Mouse (Mus musculus) intestine, postnatal 0 days (tissue): Measurements from ENCODE around the gene Nfat5. TPM values are rescaled to one million over a fixed set of nuclear protein-coding genes. Genes with fewer than 3 reads are reported as not detected.
A peak's percentile ranks its signal among the peaks of the same experiment; 100 is the strongest.

ENCODE experiments used
- ATAC-seq: fragments of 200-750 bp; cut with Nextera tagmentation; 2 replicates; pipeline ENCODE4 v1.8.0; 2017; ENCODE audit warnings: mild to moderate bottlenecking, moderate TSS enrichment, moderate library complexity
- H3K27ac ChIP-seq: fragments of 300-500 bp; sonication (generic); 2 replicates; pipeline ENCODE4 v1.5.1; 2014; ENCODE audit warnings: mild to moderate bottlenecking, low read depth, low read length, moderate library complexity
- H3K27me3 ChIP-seq: fragments of 300-500 bp; sonication (generic); replicated peaks from 2 replicates; pipeline ENCODE4 v1.6.1; 2014; ENCODE audit warnings: low read length, mixed read lengths; ENCODE audit not compliant: control insufficient read depth, insufficient read depth
- H3K36me3 ChIP-seq: fragments of 300-500 bp; sonication (generic); 2 replicates; pipeline ENCODE4 v1.6.1; 2014; ENCODE audit warnings: mild to moderate bottlenecking, moderate library complexity; ENCODE audit not compliant: control insufficient read depth, insufficient read depth
- H3K4me1 ChIP-seq: fragments of 300-500 bp; sonication (generic); replicated peaks from 2 replicates; pipeline ENCODE4 v1.6.1; 2014; ENCODE audit warnings: antibody characterized with exemption, low read length, mixed read lengths; ENCODE audit not compliant: control insufficient read depth, insufficient read depth
- H3K4me2 ChIP-seq: fragments of 300-500 bp; sonication (generic); replicated peaks from 2 replicates; pipeline ENCODE4 v1.6.1; 2014; ENCODE audit warnings: low read depth, mild to moderate bottlenecking, moderate library complexity
- H3K4me3 ChIP-seq: fragments of 300-500 bp; sonication (generic); 2 replicates; pipeline ENCODE4 v1.5.1; 2014; ENCODE audit warnings: low read depth, low read length
- H3K9ac ChIP-seq: fragments of 300-500 bp; sonication (generic); 2 replicates; pipeline ENCODE4 v1.6.1; 2014; ENCODE audit warnings: mild to moderate bottlenecking, low read depth, low read length
- H3K9me3 ChIP-seq: fragments of 300-500 bp; sonication (generic); 2 replicates; pipeline ENCODE4 v1.6.1; 2016; ENCODE audit warnings: mixed run types; ENCODE audit not compliant: control insufficient read depth
- CTCF ChIP-seq: sonication (generic); IDR thresholded peaks from 2 replicates; pipeline ENCODE4 v1.5.1; 2016; ENCODE audit warnings: low read depth, mild to moderate bottlenecking, control low read depth, antibody characterized with exemption, moderate library complexity
- WGBS: fragments of 180-500 bp; shearing (Covaris S2); extraction: QIAGEN DNeasy Blood & Tissue Kit; methylation state at CpG from one replicate; pipeline ENCODE4 v1.1.7; 2014; 5-methylcytosine and 5-hydroxymethylcytosine counted together
- polyA plus RNA-seq: library from polyadenylated mRNA; unstranded; fragments of >200 nt; fragmentation: Nextera tagmentation; extraction: Ambion mirVana; gene quantifications from 2 replicates; pipeline ENCODE4 v1.2.1, GENCODE M21; 2015

The Nfat5 gene
- polyA plus RNA-seq: 4.8 and 6.6 TPM in 2 replicates

GRCm38 (mm10) chr8:107292928-107293601 is at the start of gene Nfat5:
TSS of gene Nfat5 (plus strand) at chr8:107293470.
- no peaks in the 10 kb centered on the region for H3K4me1 ChIP-seq
- WGBS: 0% methylated on average over 48 of the region's 49 CpGs
- peak within 1 kb of the TSS; percentile 98 for H3K4me3 ChIP-seq
- no peaks in the 10 kb centered on the region for H3K9me3 ChIP-seq
- H3K27me3 ChIP-seq: no peaks in the 10 kb centered on the region
- H3K36me3 ChIP-seq: no peaks in the 10 kb centered on the region
- H3K9ac ChIP-seq: peak within 1 kb of the TSS; percentile 99
- peak; percentile 21; the same call in 1 of the 2 replicates for TF ChIP-seq CTCF
- peak within 1 kb of the TSS; percentile 59 for H3K4me2 ChIP-seq
- peak; percentile 96 for ATAC-seq
- H3K27ac ChIP-seq: peak within 1 kb of the TSS; percentile 98

GRCm38 (mm10) chr8:107244218-107244617 is 49.1 kb upstream of the Nfat5 start:
- no peaks in the 10 kb centered on the region for H3K27me3 ChIP-seq

GRCm38 (mm10) chr8:107248456-107248855 is 44.8 kb upstream of the Nfat5 start:
- ATAC-seq: no peak
- 43% methylated on average over 6 of the region's 6 CpGs for WGBS
- no peak for TF ChIP-seq CTCF
- Histone ChIP-seq H3K27ac (no peak overlapping the region), H3K36me3 (no peaks in the 10 kb centered on the region), H3K4me1 (no peaks in the 10 kb centered on the region; the same call in 1 of the 2 replicates), H3K27me3 (no peaks in the 10 kb centered on the region), H3K4me3 (no peak overlapping the region), H3K9me3 (no peaks in the 10 kb centered on the region), H3K4me2 (no peak overlapping the region), H3K9ac (no peak overlapping the region)

More at GRCm38 (mm10) chr8:107244218-107244617, 49.1 kb upstream of the Nfat5 start:
- no peaks in the 10 kb centered on the region for H3K36me3 ChIP-seq
- ATAC-seq: no peak
- H3K4me3 ChIP-seq: no peak overlapping the region
- TF ChIP-seq CTCF: no peak
- H3K4me1 ChIP-seq: no peaks in the 10 kb centered on the region; the same call in 1 of the 2 replicates
- H3K27ac ChIP-seq: no peak overlapping the region
- 54% methylated on average over 8 of the region's 8 CpGs for WGBS
- no peak overlapping the region for H3K4me2 ChIP-seq
- no peak overlapping the region for H3K9ac ChIP-seq
- H3K9me3 ChIP-seq: no peaks in the 10 kb centered on the region

- no peak for TF ChIP-seq CTCF
- Histone ChIP-seq H3K9ac (no peak overlapping the region), H3K27ac (no peak overlapping the region), H3K4me1 (peaks cover 9% of the 10 kb centered on the region), H3K4me2 (no peak overlapping the region), H3K27me3 (no peaks in the 10 kb centered on the region), H3K9me3 (no peaks in the 10 kb centered on the region), H3K36me3 (no peaks in the 10 kb centered on the region), H3K4me3 (no peak overlapping the region)
- ATAC-seq: no peak
- 78% methylated on average over 5 of the region's 5 CpGs for WGBS
These were observed 41.7 kb upstream of the Nfat5 start for GRCm38 (mm10) chr8:107251481-107252104.

GRCm38 (mm10) chr8:107253121-107253520 is 40.1 kb upstream of the Nfat5 start:
- ATAC-seq: no peak
- 47% methylated on average over 6 of the region's 6 CpGs for WGBS
- Histone ChIP-seq H3K9ac (no peak overlapping the region), H3K4me3 (no peak overlapping the region), H3K36me3 (no peaks in the 10 kb centered on the region), H3K4me1 (peaks cover 9% of the 10 kb centered on the region), H3K9me3 (no peaks in the 10 kb centered on the region), H3K4me2 (no peak overlapping the region), H3K27me3 (no peaks in the 10 kb centered on the region), H3K27ac (no peak overlapping the region)
- no peak for TF ChIP-seq CTCF

- WGBS: 46% methylated on average over 3 of the region's 3 CpGs
- Histone ChIP-seq H3K4me2 (peak overlapping the region; percentile 37; the same call in 1 of the 2 replicates), H3K27ac (peak overlapping the region; percentile 43; the same call in 1 of the 2 replicates), H3K4me3 (no peak overlapping the region), H3K9me3 (no peaks in the 10 kb centered on the region), H3K27me3 (no peaks in the 10 kb centered on the region), H3K36me3 (no peaks in the 10 kb centered on the region), H3K9ac (no peak overlapping the region), H3K4me1 (peaks cover 9% of the 10 kb centered on the region)
- TF ChIP-seq CTCF: no peak
- no peak for ATAC-seq
These were observed 38.9 kb upstream of the Nfat5 start for GRCm38 (mm10) chr8:107254403-107254802.
